Mouse (Mus musculus): Measurements from ENCODE around the gene Loxl4. TPM values are rescaled to one million over a fixed set of nuclear protein-coding genes. Genes with fewer than 3 reads are reported as not detected.

Gene Loxl4
- 0.56 TPM for polyA plus RNA-seq (2017; shearing (Covaris generic))

GRCm38 (mm10) chr19:42612654-42613053, at the start of gene Loxl4:
Gene Loxl4, minus strand, starts transcription at chr19:42612813.

Other genes starting within 250 kb of the Loxl4 start
- not detected for gene Crtac1, start 181.0 kb downstream of the Loxl4 start, polyA plus RNA-seq (2017; shearing (Covaris generic))
- 51.6 TPM for gene R3hcc1l, start 94.1 kb downstream of the Loxl4 start, polyA plus RNA-seq (2017; shearing (Covaris generic))
- gene Pyroxd2, start 140.0 kb upstream of the Loxl4 start, polyA plus RNA-seq (2017; shearing (Covaris generic)) = 0.71 TPM
- gene Hps1, start 167.2 kb upstream of the Loxl4 start, polyA plus RNA-seq (2017; shearing (Covaris generic)) = 43.9 TPM

Data from inflammation-experienced regulatory T-cells, adult 16 weeks (primary cell).